Mouse (Mus musculus) layer of hippocampus, adult 2 months (tissue): ENCODE measurements at regions not wholly inside any gene's neighbourhood (a gene's known extent, or its start where the extent isn't known, plus 50 kb on each side); places are given as distances from the start of the nearest gene placed in this dataset.
A peak's percentile ranks its signal among the peaks of the same experiment; 100 is the strongest.

ENCODE experiments used
- DNase-seq, 2 experiments: peaks; one replicate each; pipeline ENCODE4 v3.0.0; 2022; ENCODE audit warnings: low spot score in 2 of 2
- H3K27ac ChIP-seq: fragments of 200-600 bp; 2 replicates; pipeline ENCODE4 v1.8.1; 2022
- H3K4me3 ChIP-seq: fragments of 200-600 bp; 2 replicates; pipeline ENCODE4 v1.8.1; 2022; ENCODE audit warnings: mild to moderate bottlenecking
- CTCF ChIP-seq: fragments of 200-600 bp; conservative IDR thresholded peaks from 2 replicates; pipeline ENCODE4 v1.8.1; 2022; ENCODE audit warnings: antibody characterized with exemption, mild to moderate bottlenecking, moderate library complexity

DNA sequence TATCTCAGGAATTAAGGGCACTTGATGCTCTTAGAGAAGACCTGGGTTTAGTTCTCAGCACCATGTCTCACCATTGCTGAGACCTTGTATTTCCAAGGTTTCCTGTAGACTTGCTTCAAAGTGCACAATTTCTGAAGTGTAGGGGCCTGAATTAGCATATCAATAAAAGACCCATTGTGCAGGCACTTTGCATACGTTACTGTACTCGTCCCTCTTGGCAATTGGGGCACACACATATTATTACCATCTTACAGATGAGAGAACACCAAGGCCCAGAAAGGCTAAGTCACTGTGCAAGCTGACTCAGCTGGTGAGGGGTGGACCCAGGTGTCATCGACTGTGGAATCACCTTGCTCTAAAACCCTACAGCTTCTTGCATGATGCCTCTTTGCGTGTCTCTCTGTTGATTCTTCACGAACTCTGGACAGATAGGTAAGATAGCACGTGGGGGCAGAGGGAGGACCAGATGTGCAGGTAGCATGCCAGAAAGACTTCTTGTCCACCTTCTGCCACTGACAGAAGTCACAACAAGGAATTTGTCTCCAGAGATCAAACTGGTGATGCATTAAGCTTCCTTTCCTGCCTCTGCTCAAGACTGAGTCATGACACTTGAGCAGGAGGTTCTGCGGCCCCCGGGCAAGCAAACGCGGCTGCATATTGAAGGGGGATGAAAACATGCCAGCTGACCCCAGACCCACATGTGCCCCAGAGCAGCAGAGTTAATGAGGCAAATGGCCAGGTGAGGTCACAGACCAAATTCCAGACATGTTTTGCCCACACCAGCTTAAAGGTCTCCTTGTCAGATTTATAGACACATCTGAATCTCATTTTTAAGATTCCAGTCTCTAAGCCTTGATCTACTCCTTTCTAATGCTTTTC is 167.7 kb upstream of the Tut7 start:
- Histone ChIP-seq H3K4me3 (no peak overlapping the region), H3K27ac (no peak overlapping the region)
- no peak for DNase-seq
- no peak for TF ChIP-seq CTCF

GRCm38 (mm10) chr13:59988393-59988965 is 165.5 kb upstream of the Tut7 start:
- no peak overlapping the region for H3K27ac ChIP-seq
- no peak overlapping the region for H3K4me3 ChIP-seq
- no peak for TF ChIP-seq CTCF
- no peak for DNase-seq

DNA sequence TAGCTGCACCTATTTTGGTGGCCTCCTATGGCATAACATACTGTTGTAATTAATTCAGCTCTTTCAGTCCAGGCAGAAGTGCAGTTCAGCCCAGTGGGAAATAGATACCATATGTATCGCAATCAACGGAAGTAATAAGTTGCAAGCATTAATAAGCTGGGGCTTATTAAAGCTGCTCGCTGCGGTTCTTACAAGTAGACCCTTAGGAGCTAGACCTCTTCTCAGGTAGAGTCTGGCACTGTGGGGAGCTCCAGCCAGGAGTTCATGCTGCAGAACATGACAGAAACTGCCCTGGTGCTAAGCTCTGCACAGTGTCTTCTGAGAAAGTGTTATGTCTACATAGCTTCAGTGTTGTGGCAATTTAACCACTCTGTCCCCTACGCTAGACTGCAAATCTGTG is 153.5 kb upstream of the Tut7 start:
- no peak for TF ChIP-seq CTCF
- no peak for DNase-seq
- Histone ChIP-seq H3K4me3 (no peak overlapping the region), H3K27ac (no peak overlapping the region)

DNA sequence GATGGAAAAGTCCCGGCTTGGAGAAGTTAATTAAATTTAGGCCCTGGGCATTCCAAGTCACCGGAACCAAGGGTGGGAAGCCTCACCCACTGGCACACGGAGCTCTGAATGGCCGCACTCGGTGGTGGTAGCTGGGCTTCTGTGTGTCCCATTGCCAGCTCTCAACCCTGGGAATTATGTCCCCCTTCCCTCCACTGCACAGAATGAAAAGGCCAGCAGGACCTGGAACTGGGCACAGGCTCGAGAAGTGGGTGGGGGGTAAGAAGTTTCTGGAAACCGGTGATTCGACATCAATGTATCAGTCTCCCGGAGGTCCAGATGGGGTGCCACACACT is 149.1 kb upstream of the Tut7 start:
- DNase-seq, result no peak
- Histone ChIP-seq H3K27ac (no peak overlapping the region), H3K4me3 (peak overlapping the region; percentile 23; the same call in 1 of the 2 replicates)
- no peak for TF ChIP-seq CTCF

GRCm38 (mm10) chr13:59971231-59972092 is 148.5 kb upstream of the Tut7 start:
- DNase-seq, result peak; percentile 5 to 14
- Histone ChIP-seq H3K27ac (no peak overlapping the region), H3K4me3 (peak overlapping the region; percentile 23; the same call in 1 of the 2 replicates)
- peak; percentile 43 for TF ChIP-seq CTCF

- H3K27ac ChIP-seq, result no peak overlapping the region
- DNase-seq, result no peak
- no peak overlapping the region for H3K4me3 ChIP-seq
- TF ChIP-seq CTCF, result no peak
These were observed 147.5 kb upstream of the Tut7 start for GRCm38 (mm10) chr13:59970430-59970829.

DNA sequence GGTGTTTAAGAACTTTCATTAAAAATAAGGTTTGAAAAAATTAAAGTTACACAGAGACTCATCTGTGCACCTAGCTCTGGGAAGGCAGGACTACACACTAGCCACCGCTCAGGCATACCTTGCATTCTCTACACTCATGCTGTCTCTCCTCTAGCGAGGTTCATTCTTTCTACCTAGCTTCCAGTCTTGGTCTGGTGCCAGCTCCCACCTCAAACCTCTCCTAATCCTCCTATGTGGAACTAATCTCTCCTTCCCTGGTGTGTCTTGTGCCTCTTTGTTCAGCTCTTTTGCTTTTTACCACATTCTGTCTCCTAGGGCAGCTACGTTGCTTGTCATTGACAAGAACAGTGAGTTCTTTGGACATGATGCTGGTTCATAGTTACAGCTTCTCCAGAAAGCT is 146.5 kb upstream of the Tut7 start:
- Histone ChIP-seq H3K27ac (no peak overlapping the region), H3K4me3 (no peak overlapping the region)
- no peak for TF ChIP-seq CTCF
- DNase-seq, result no peak

DNA sequence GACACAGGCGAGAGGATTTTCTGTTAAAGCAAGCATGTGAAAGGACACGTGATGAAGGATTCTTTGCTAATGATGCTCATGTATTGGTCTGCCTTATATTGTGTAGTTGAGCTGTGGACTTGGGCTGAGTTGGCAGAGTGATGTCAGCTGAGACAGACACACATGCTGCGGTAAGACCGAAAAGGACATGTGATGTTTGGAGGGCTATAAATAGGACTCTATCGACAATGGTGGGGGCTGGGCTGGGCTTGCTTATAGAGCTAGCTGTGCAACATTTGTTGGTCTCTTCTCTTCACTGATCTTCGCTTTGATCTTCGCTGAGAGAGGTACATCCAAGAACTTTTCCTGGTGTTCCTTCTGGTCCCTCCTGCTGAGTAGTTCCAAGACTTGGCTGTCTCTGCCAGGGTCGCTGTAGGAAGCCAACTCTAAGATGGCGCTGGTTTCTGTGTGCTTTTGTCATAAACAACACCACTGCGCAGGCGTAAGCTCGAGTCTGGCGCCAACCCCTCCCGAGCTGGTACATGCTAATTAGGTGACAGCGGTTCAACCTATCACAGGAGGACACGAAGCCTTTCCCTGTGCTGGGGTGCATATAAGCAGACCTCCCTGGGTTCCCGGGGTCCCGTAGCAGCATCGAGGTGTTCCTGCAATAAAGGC is 145.8 kb upstream of the Tut7 start:
- TF ChIP-seq CTCF, result no peak
- DNase-seq, result no peak
- Histone ChIP-seq H3K4me3 (no peak overlapping the region), H3K27ac (no peak overlapping the region)

GRCm38 (mm10) chr13:59966535-59967255 is 143.7 kb upstream of the Tut7 start:
- Histone ChIP-seq H3K4me3 (no peak overlapping the region), H3K27ac (no peak overlapping the region)
- no peak for DNase-seq
- no peak for TF ChIP-seq CTCF

DNA sequence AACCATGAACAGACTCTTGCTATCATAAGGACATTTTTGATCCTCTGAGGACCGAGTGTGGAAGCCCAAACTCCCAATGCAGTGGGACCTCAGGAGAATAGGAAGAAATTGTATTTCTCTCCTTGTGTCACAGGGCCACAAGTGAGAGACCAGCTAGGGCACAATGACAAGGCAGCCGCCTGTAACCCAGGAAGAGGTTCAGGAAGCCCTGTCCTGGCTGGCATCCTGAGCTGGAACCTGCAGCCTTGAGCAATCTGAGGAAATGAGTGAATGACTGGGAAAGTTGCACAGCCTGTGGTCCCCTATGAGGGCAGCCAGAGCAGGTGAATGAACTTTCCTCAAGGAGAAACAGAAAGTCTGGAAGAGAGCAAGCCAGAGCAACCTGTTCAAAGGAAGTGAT is 142.0 kb upstream of the Tut7 start:
- no peak for TF ChIP-seq CTCF
- H3K27ac ChIP-seq, result no peak overlapping the region
- no peak overlapping the region for H3K4me3 ChIP-seq
- DNase-seq, result no peak

- H3K4me3 ChIP-seq, result no peak overlapping the region
- no peak for TF ChIP-seq CTCF
- H3K27ac ChIP-seq, result no peak overlapping the region
- no peak for DNase-seq
These were observed 140.0 kb upstream of the Tut7 start for GRCm38 (mm10) chr13:59962676-59963664.
